Mouse (Mus musculus) layer of hippocampus, adult 2 months (tissue): ENCODE data around the gene Taf9b. TPM values are rescaled to one million over a fixed set of nuclear protein-coding genes. Genes with fewer than 3 reads are reported as not detected.
"Not testable (repeated sequence)": the region's sequence is repeated elsewhere in the genome, so short reads cannot be mapped to it uniquely, and the experiment has no call there.

ENCODE experiments used
- DNase-seq, 2 experiments: peaks; one replicate each; pipeline ENCODE4 v3.0.0; 2022; ENCODE audit warnings: low spot score in 2 of 2
- H3K27ac ChIP-seq: fragments of 200-600 bp; 2 replicates; pipeline ENCODE4 v1.8.1; 2022
- H3K4me3 ChIP-seq: fragments of 200-600 bp; 2 replicates; pipeline ENCODE4 v1.8.1; 2022; ENCODE audit warnings: mild to moderate bottlenecking
- CTCF ChIP-seq: fragments of 200-600 bp; conservative IDR thresholded peaks from 2 replicates; pipeline ENCODE4 v1.8.1; 2022; ENCODE audit warnings: antibody characterized with exemption, mild to moderate bottlenecking, moderate library complexity
- long read RNA-seq, 2 experiments: library from polyadenylated mRNA; stranded (forward); transcript quantifications; one replicate each; pipeline ENCODE4 v2.0.0; 2021; ENCODE audit warnings: borderline mapping rate in 2 of 2
- total RNA-seq, 2 experiments: library from RNA; stranded (reverse); gene quantifications; 2 replicates each; pipeline ENCODE4 v1.2.3; 2021

Gene Taf9b
- 10 to 100 TPM; 23.2 to 23.5 TPM for total RNA-seq
- long read RNA-seq, experiment 1, transcript Taf9b-201 (7 exons, 2,633 nt), result major isoform, 18 of 21 reads
- long read RNA-seq, experiment 1, partial matches to known transcripts, result 0 of 21 reads
- long read RNA-seq, experiment 1, other reads (novel, unspliced or antisense), result 3 of 21 reads
- long read RNA-seq, experiment 2, transcript Taf9b-201 (7 exons, 2,633 nt), result major isoform, 30 of 31 reads
- long read RNA-seq, experiment 2, partial matches to known transcripts, result 0 of 31 reads
- long read RNA-seq, experiment 2, other reads (novel, unspliced or antisense), result 1 of 31 reads

- no peak for TF ChIP-seq CTCF
- Histone ChIP-seq H3K4me3 (peak within 1 kb of the TSS; percentile 72), H3K27ac (peak within 1 kb of the TSS; percentile 96)
- DNase-seq, result no peak
Measured at GRCm38 (mm10) chrX:106221058-106221457, at the start of gene Taf9b. Gene Taf9b, minus strand, starts transcription at chrX:106221158.

- H3K27ac ChIP-seq, result no peak within 1 kb of the TSS
- no peak for TF ChIP-seq CTCF
- no peak for DNase-seq
- no peak within 1 kb of the TSS for H3K4me3 ChIP-seq
Measured at GRCm38 (mm10) chrX:106255276-106255675, 34.3 kb upstream of the Taf9b start, which contains the start of gene Fnd3c2. Gene Fnd3c2, minus strand, starts transcription at chrX:106255376.

GRCm38 (mm10) chrX:106219171-106220032 is 1.6 kb downstream of the Taf9b start:
- Histone ChIP-seq H3K27ac (peak overlapping the region; percentile 96), H3K4me3 (peak overlapping the region; percentile 72)
- peak; percentile 47 for TF ChIP-seq CTCF
- DNase-seq, result peak; percentile 70 to 71

- no peak overlapping the region for H3K27ac ChIP-seq
- no peak overlapping the region for H3K4me3 ChIP-seq
- no peak for TF ChIP-seq CTCF
- DNase-seq, result no peak
Measured at GRCm38 (mm10) chrX:106209100-106209499, 11.9 kb downstream of the Taf9b start.

- no peak for DNase-seq
- Histone ChIP-seq H3K4me3 (no peak overlapping the region), H3K27ac (no peak overlapping the region)
- TF ChIP-seq CTCF, result peak; percentile 61
Measured at GRCm38 (mm10) chrX:106198904-106199303, 22.1 kb downstream of the Taf9b start.

GRCm38 (mm10) chrX:106197308-106197707 is 23.6 kb downstream of the Taf9b start:
- TF ChIP-seq CTCF, result peak; percentile 65
- no peak for DNase-seq

GRCm38 (mm10) chrX:106194361-106194760 is 26.6 kb downstream of the Taf9b start:
- not testable (repeated sequence) for H3K4me3 ChIP-seq, H3K27ac ChIP-seq, DNase-seq

More at GRCm38 (mm10) chrX:106197308-106197707, 23.6 kb downstream of the Taf9b start:
- Histone ChIP-seq H3K4me3 (no peak overlapping the region), H3K27ac (no peak overlapping the region)

- DNase-seq, result no peak
- Histone ChIP-seq H3K4me3 (no peak overlapping the region; the same call in 1 of the 2 replicates), H3K27ac (no peak overlapping the region)
- TF ChIP-seq CTCF, result no peak
Measured at GRCm38 (mm10) chrX:106190091-106190490, 30.9 kb downstream of the Taf9b start.

GRCm38 (mm10) chrX:106189356-106189755 is 31.6 kb downstream of the Taf9b start:
- Histone ChIP-seq H3K27ac (peak overlapping the region; percentile 87; the same call in 1 of the 2 replicates), H3K4me3 (peak overlapping the region; percentile 13; the same call in 1 of the 2 replicates)
- no peak for DNase-seq
- TF ChIP-seq CTCF, result no peak

- H3K4me3 ChIP-seq, result peak overlapping the region; percentile 67
- no peak for DNase-seq
- no peak for TF ChIP-seq CTCF
- H3K27ac ChIP-seq, result peak overlapping the region; percentile 87
Measured at GRCm38 (mm10) chrX:106187737-106188136, 33.2 kb downstream of the Taf9b start.

- DNase-seq, result peak; percentile 82 to 91
- Histone ChIP-seq H3K27ac (peak within 1 kb of the TSS; percentile 87), H3K4me3 (peak within 1 kb of the TSS; percentile 67)
- TF ChIP-seq CTCF, result peak; percentile 51
Measured at GRCm38 (mm10) chrX:106186713-106187649, 34.0 kb downstream of the Taf9b start, which contains the start of gene Pgk1. Gene Pgk1, plus strand, starts transcription at chrX:106187100.

GRCm38 (mm10) chrX:106185706-106186105 is 35.3 kb downstream of the Taf9b start:
- no peak overlapping the region for H3K4me3 ChIP-seq
- DNase-seq, result no peak
- no peak for TF ChIP-seq CTCF
- no peak overlapping the region for H3K27ac ChIP-seq
